24 mouse cellular contexts compared by ENCODE assay signal in genomic region chr11:10194774-10195173, GRCm38 (mm10).
"Had no signal": no experiment of that assay in that cellular context is flagged by ENCODE, and none has a peak within 500 bp of the region (broad histone marks: within the 10 kb centered on the region; RNA-seq: fewer than 3 reads in every experiment).

No protein-coding gene starts in this region.

- H3K27me3 ChIP-seq: heart, embryonic 12.5 days; hindbrain, embryonic 13.5 days; hindbrain, embryonic 15.5 days; kidney, embryonic 15.5 days; limb, embryonic 13.5 days; limb, embryonic 15.5 days; liver, embryonic 12.5 days had no signal

- H3K4me1 ChIP-seq: heart, embryonic 10.5 days; heart, embryonic 12.5 days; hindbrain, embryonic 13.5 days; hindbrain, embryonic 15.5 days; kidney, embryonic 15.5 days; limb, embryonic 13.5 days; limb, embryonic 15.5 days; liver, embryonic 12.5 days had no signal

- H3K9me3 ChIP-seq: heart, embryonic 10.5 days; heart, embryonic 12.5 days; hindbrain, embryonic 13.5 days; hindbrain, embryonic 15.5 days; kidney, embryonic 15.5 days; limb, embryonic 13.5 days; limb, embryonic 15.5 days; liver, embryonic 12.5 days had no signal

- H3K27ac ChIP-seq: heart, embryonic 10.5 days; hindbrain, embryonic 13.5 days; hindbrain, embryonic 15.5 days; hindbrain, postnatal 0 days; kidney, embryonic 15.5 days; kidney, postnatal 0 days; limb, embryonic 13.5 days; limb, embryonic 15.5 days; liver, embryonic 12.5 days; liver, embryonic 14.5 days had no signal

- H3K4me2 ChIP-seq: heart, embryonic 12.5 days; hindbrain, embryonic 13.5 days; hindbrain, embryonic 15.5 days; kidney, embryonic 15.5 days; limb, embryonic 13.5 days; limb, embryonic 15.5 days; liver, embryonic 12.5 days had no signal

- H3K36me3 ChIP-seq: heart, embryonic 10.5 days; heart, embryonic 12.5 days; hindbrain, embryonic 13.5 days; hindbrain, embryonic 15.5 days; kidney, embryonic 15.5 days; limb, embryonic 13.5 days; limb, embryonic 15.5 days; liver, embryonic 12.5 days had no signal

- H3K9ac ChIP-seq: heart, embryonic 12.5 days; hindbrain, embryonic 13.5 days; hindbrain, embryonic 15.5 days; kidney, embryonic 15.5 days; limb, embryonic 13.5 days; limb, embryonic 15.5 days; liver, embryonic 12.5 days; liver, embryonic 14.5 days had no signal

- H3K4me3 ChIP-seq: heart, embryonic 10.5 days; heart, embryonic 12.5 days; hindbrain, embryonic 13.5 days; hindbrain, embryonic 15.5 days; kidney, embryonic 15.5 days; limb, embryonic 13.5 days; limb, embryonic 15.5 days; liver, embryonic 12.5 days had no signal

- ATAC-seq: hindbrain, postnatal 0 days; intestine, embryonic 16.5 days; liver, embryonic 12.5 days had no signal

- DNase-seq: gastrocnemius, postnatal 10 days; gastrocnemius, postnatal 25 days; heart, adult 18-20 months; heart, postnatal 10 days; heart, postnatal 4 days; kidney, adult 11 months; kidney, adult 2 months; kidney, adult 9 months; kidney, postnatal 14 days; layer of hippocampus, adult 9-11 months; layer of hippocampus, postnatal 36 days; left cerebral cortex, postnatal 4 days had no signal
